15 mouse cellular contexts compared by ENCODE assay signal in genomic region chr5:136394517-136395212, GRCm38 (mm10).
A peak's percentile ranks its signal among the peaks of the same experiment; 100 is the strongest.
DNase-seq lines count a peak whose midpoint lies in the region; ATAC-seq and TF ChIP-seq lines count a peak whose summit lies in the region.
"Had no signal": no experiment of that assay in that cellular context is flagged by ENCODE, and none has a peak within 500 bp of the region (broad histone marks: within the 10 kb centered on the region; RNA-seq: fewer than 3 reads in every experiment).

No protein-coding gene starts in this region.

- WGBS in heart, postnatal 0 days = 65% methylated on average over 6 of the region's 6 CpGs

- H3K4me3 ChIP-seq in heart, postnatal 0 days (ENCODE audit: low read depth, low read length) = no peak overlapping the region
- H3K4me3 ChIP-seq: forebrain, embryonic 12.5 days; heart, adult 2 months; liver, embryonic 12.5 days had no signal

- no peaks in the 10 kb centered on the region for H3K27me3 ChIP-seq in heart, postnatal 0 days (ENCODE audit: control insufficient read depth, insufficient read depth, low read length)
- H3K27me3 ChIP-seq: forebrain, embryonic 12.5 days; liver, embryonic 12.5 days had no signal

- no peak for ATAC-seq in heart, postnatal 0 days (ENCODE audit: insufficient read depth, low read depth)
- ATAC-seq in megakaryocyte progenitor cell, adult 5-6 weeks (replicated peaks; ENCODE audit: poor library complexity) = peak; percentile 60
- ATAC-seq: hindbrain, embryonic 16.5 days; liver, embryonic 12.5 days had no signal

- H3K36me3 ChIP-seq in heart, postnatal 0 days (replicated peaks; ENCODE audit: control insufficient read depth, insufficient read depth, low read length) = peaks cover 6% of the 10 kb centered on the region; the same call in 1 of the 2 replicates
- H3K36me3 ChIP-seq: liver, embryonic 12.5 days had no signal

- peak overlapping the region; percentile 26; the same call in 1 of the 2 replicates for H3K27ac ChIP-seq in heart, postnatal 0 days (ENCODE audit: low read depth)
- H3K27ac ChIP-seq: forebrain, embryonic 12.5 days; liver, embryonic 12.5 days had no signal

- DNase-seq in heart, postnatal 0 days (ENCODE audit: low spot score) = no peak
- no peak for DNase-seq in heart, adult 9 months (ENCODE audit: low spot score in 2 of 2)
- DNase-seq in lung, adult 18-20 months = peak; percentile 75 to 82
- peak; percentile 63 for DNase-seq in lung, postnatal 10 days
- DNase-seq in kidney, postnatal 4 days = no peak
- no peak for DNase-seq in spleen, adult 18-20 months
- DNase-seq: cerebellum, adult 9-10 months; kidney, adult 11 months; kidney, postnatal 14 days; left cerebral cortex, postnatal 4 days had no signal

- no peak overlapping the region for H3K4me2 ChIP-seq in heart, postnatal 0 days (ENCODE audit: low read depth, low read length)
- H3K4me2 ChIP-seq: forebrain, embryonic 12.5 days; liver, embryonic 12.5 days had no signal

- TF ChIP-seq CTCF in heart, postnatal 0 days (IDR thresholded peaks at IDR 0.05; ENCODE audit: low read depth) = no peak

- peaks cover 10% of the 10 kb centered on the region; the same call in 1 of the 2 replicates for H3K4me1 ChIP-seq in heart, postnatal 0 days (ENCODE audit: control insufficient read depth, insufficient read depth)
- H3K4me1 ChIP-seq: forebrain, embryonic 12.5 days had no signal

- no peaks in the 10 kb centered on the region for H3K9me3 ChIP-seq in heart, postnatal 0 days (replicated peaks; ENCODE audit: control insufficient read depth, low read length)
- H3K9me3 ChIP-seq: forebrain, embryonic 12.5 days; liver, embryonic 12.5 days had no signal

- H3K9ac ChIP-seq in heart, postnatal 0 days (replicated peaks; ENCODE audit: low read depth, low read length) = no peak overlapping the region
- H3K9ac ChIP-seq: forebrain, embryonic 12.5 days; liver, embryonic 12.5 days had no signal

- no peak for TF ChIP-seq EP300 in heart, postnatal 0 days (IDR thresholded peaks at IDR 0.05; ENCODE audit: low read depth)

Comparison
In these comparisons a context has a peak if more than half of its experiments do, and no peak if none do; other contexts are left out.
1. DNase-seq: peak in lung, adult 18-20 months (2 of 2) and lung, postnatal 10 days (single experiment); none in heart, postnatal 0 days (single experiment), heart, adult 9 months (0 of 2), kidney, postnatal 4 days (0 of 2) and spleen, adult 18-20 months (0 of 2).